Mouse (Mus musculus): ENCODE data around the gene Fxyd1. TPM values are rescaled to one million over a fixed set of nuclear protein-coding genes. Genes with fewer than 3 reads are reported as not detected.

Gene Fxyd1
- total and polyA plus RNA-seq, 3 experiments = 839 to 1,851 (median 985) TPM

DNA sequence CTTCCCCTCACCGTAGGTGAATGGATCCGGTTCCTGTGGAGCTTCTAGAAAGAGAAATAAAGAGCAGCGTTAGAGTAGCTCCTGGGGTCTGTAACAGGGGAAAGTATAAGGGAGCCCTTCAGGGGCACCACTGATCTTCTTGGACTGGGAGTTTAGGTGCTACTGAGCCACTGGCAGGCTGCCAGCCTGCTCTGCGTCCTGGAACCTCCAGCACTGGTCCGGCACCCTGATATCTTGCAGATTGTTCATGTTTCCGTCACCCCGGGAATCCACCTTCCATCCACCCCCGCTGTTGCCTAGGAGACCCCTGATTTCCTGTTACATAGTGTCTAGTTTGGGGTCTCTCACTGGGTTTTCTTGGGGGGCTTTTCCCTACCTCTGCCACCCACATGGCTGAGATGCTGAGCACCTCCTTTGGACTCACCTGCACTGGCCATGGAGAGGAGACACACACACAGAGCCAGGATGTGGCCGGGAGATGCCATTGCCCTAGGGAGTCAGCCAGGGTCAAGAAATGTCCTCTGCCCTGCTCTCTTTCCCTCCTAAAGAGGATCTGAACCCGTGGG, 3.0 kb downstream of the Fxyd1 start:
- peak overlapping the region; percentile 76 for H3K9ac ChIP-seq (ENCODE audit: low read depth, low read length)
- peak overlapping the region; percentile 62 for H3K4me3 ChIP-seq
- H3K27ac ChIP-seq = peak overlapping the region; percentile 93
- WGBS = 16% methylated on average over 10 of the region's 10 CpGs
- intact Hi-C loops (cut with DNase I) = loop anchor here (5.0 kb wide), 1 partner anchor 82 kb away; the partner anchor contains the start of genes Fam187b and Lsr
- TF ChIP-seq EP300 (IDR thresholded peaks at IDR 0.05; ENCODE audit: insufficient read depth, low read depth, low read length) = no peak
- no peak for TF ChIP-seq CTCF (IDR thresholded peaks at IDR 0.05)
- TF ChIP-seq POLR2A (IDR thresholded peaks at IDR 0.05; ENCODE audit: insufficient read depth, low read depth, low read length) = no peak
- H3K4me1 ChIP-seq (ENCODE audit: control insufficient read depth, insufficient read depth, low read length) = peaks cover 5% of the 10 kb centered on the region
- peak; percentile 51 to 55 for DNase-seq
- H3K27me3 ChIP-seq (ENCODE audit: control insufficient read depth, insufficient read depth, low read length) = no peaks in the 10 kb centered on the region; the same call in 1 of the 2 replicates
- H3K36me3 ChIP-seq (ENCODE audit: control insufficient read depth, insufficient read depth, low read length) = no peaks in the 10 kb centered on the region
- H3K79me2 ChIP-seq (replicated peaks; ENCODE audit: control insufficient read depth, insufficient read depth, low read length) = no peaks in the 10 kb centered on the region

DNA sequence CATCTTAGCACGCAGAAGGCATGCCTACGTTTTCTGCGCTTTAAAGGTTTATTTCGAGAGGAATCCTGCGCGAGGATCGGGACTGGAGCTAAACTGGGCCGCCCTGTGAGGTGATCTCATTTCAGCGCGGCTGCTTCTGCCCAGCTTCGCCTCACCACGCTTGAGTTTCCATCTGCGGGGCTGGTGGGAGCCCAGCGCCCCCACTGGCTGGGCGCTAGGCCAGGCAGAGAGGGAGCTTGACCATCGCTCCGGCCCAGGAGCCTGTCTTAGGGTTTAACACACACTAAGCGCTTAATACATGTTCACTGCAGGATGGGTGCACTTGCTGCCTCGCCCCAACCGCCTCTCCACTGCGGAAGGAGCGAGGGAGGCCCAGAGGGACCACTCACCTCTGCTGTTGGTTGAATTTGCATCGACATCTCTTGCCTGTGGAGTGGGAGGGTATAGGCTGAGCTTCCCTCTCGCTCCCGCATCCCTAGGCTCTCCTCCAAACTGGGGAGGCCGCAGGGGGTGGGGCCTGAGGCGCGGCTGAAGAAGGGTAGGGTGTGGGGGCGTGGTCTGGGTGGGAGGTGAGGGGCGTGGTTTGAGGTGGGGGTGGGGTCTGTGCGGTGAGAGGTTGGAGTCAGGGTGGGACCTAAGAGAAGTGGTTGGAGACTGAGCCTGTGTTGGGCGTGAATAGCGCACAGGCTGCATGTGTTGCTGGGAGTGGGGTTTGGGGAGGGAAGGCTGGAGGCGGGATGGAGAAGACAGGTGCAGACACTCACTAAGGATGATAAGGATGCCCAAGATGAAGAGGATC, 4.2 kb downstream of the Fxyd1 start:
- Histone ChIP-seq H3K79me2 (replicated peaks; ENCODE audit: control insufficient read depth, insufficient read depth, low read length) (no peaks in the 10 kb centered on the region), H3K4me3 (peak overlapping the region; percentile 62), H3K36me3 (ENCODE audit: control insufficient read depth, insufficient read depth, low read length) (no peaks in the 10 kb centered on the region), H3K27me3 (ENCODE audit: control insufficient read depth, insufficient read depth, low read length) (no peaks in the 10 kb centered on the region; the same call in 1 of the 2 replicates), H3K4me1 (ENCODE audit: control insufficient read depth, insufficient read depth, low read length) (peaks cover 5% of the 10 kb centered on the region), H3K9ac (ENCODE audit: low read depth, low read length) (peak overlapping the region; percentile 76), H3K27ac (no peak overlapping the region; the same call in 1 of the 2 replicates)
- TF ChIP-seq EP300 (IDR thresholded peaks at IDR 0.05; ENCODE audit: insufficient read depth, low read depth, low read length) = no peak
- TF ChIP-seq CTCF (IDR thresholded peaks at IDR 0.05) = peak; percentile 19; the same call in 1 of the 2 replicates
- peak; percentile 47; the same call in 1 of the 2 replicates for TF ChIP-seq POLR2A (IDR thresholded peaks at IDR 0.05; ENCODE audit: insufficient read depth, low read depth, low read length)
- peak; percentile 48 to 52 for DNase-seq
- intact Hi-C loops (cut with DNase I) = loop anchor here (5.0 kb wide), 1 partner anchor 81 kb away; the partner anchor contains the start of genes Fam187b and Lsr
- 16% methylated on average over 34 of the region's 34 CpGs for WGBS

DNA sequence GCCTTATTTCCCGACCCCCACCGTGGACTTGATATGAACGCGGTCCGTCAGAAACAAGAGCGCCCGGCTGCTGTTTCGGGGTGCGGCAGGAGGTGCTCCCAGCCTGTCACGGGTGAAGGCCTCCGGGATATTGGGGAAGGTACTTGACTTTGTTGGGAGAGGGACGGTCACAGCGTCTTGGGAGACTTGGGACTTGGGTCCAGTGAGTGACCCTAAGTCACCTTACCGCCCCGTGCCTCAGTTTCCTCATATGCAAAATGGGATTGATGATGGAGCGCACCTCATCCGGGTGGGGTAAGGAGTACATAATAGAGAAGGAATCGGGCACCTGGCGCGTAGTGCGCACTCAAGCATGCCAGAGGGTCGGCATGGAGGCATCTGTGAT, 4.8 kb downstream of the Fxyd1 start:
- H3K9ac ChIP-seq (ENCODE audit: low read depth, low read length) = no peak overlapping the region
- no peaks in the 10 kb centered on the region for H3K79me2 ChIP-seq (replicated peaks; ENCODE audit: control insufficient read depth, insufficient read depth, low read length)
- no peaks in the 10 kb centered on the region for H3K36me3 ChIP-seq (ENCODE audit: control insufficient read depth, insufficient read depth, low read length)
- intact Hi-C loops (cut with DNase I) = loop anchor here (5.0 kb wide), 1 partner anchor 80 kb away; the partner anchor contains the start of genes Fam187b and Lsr
- H3K4me1 ChIP-seq (ENCODE audit: control insufficient read depth, insufficient read depth, low read length) = peaks cover 5% of the 10 kb centered on the region
- peak overlapping the region; percentile 31; the same call in 1 of the 2 replicates for H3K4me3 ChIP-seq
- no peak overlapping the region for H3K27ac ChIP-seq
- no peak for DNase-seq
- H3K27me3 ChIP-seq (ENCODE audit: control insufficient read depth, insufficient read depth, low read length) = no peaks in the 10 kb centered on the region; the same call in 1 of the 2 replicates
- WGBS = 29% methylated on average over 22 of the region's 22 CpGs
- TF ChIP-seq CTCF (IDR thresholded peaks at IDR 0.05) = no peak
- TF ChIP-seq EP300 (IDR thresholded peaks at IDR 0.05; ENCODE audit: insufficient read depth, low read depth, low read length) = no peak
- TF ChIP-seq POLR2A (IDR thresholded peaks at IDR 0.05; ENCODE audit: insufficient read depth, low read depth, low read length) = no peak

DNA sequence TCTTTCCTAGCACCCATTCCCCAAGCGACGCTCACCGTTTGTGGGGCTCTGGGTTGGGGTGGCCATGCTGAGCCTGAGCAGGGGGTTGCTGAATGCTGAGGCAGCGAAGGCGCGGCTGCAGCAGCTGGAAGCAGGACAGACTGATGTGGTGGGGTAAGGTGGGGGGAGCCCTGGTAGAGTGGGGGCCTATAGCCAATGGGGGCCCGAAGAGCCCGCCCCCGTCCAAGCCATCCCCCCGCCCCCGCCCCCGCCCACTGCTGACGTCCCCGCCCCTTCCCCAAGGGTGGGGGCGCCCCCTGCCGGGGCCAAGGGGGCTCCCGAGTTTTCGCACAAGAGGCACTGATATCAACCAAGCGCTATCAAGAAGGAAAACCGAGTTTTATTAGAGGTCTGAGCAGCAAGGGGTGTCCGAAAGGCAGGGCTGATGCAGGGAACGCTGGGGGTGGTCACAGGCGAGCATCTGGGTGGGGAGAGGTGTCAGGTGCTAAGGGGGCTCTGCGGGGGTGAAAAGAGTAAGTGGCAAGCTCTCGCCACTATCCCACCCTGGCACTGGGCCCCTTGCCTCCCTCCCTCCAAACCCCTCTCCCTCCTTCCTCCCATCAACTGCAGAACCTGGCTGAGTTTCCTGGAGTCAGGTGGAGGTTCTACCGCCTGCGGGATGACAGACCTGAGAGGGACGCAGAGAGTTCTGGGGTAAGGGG, 5.5 kb downstream of the Fxyd1 start, which contains the start of gene Fxyd7:
Fxyd7 (minus strand) TSS at position 147 of the 701 bp plus-strand sequence.
- Histone ChIP-seq H3K4me1 (ENCODE audit: control insufficient read depth, insufficient read depth, low read length) (peaks cover 5% of the 10 kb centered on the region), H3K4me3 (no peak within 1 kb of the TSS), H3K27ac (no peak within 1 kb of the TSS), H3K36me3 (ENCODE audit: control insufficient read depth, insufficient read depth, low read length) (no peaks in the 10 kb centered on the region), H3K27me3 (ENCODE audit: control insufficient read depth, insufficient read depth, low read length) (no peaks in the 10 kb centered on the region; the same call in 1 of the 2 replicates), H3K79me2 (replicated peaks; ENCODE audit: control insufficient read depth, insufficient read depth, low read length) (no peaks in the 10 kb centered on the region), H3K9ac (ENCODE audit: low read depth, low read length) (no peak within 1 kb of the TSS)
- intact Hi-C loops (cut with DNase I) = loop anchor here (5.0 kb wide), 1 partner anchor 79 kb away; the partner anchor contains the start of genes Fam187b and Lsr
- 22% methylated on average over 26 of the region's 28 CpGs for WGBS
- no peak for DNase-seq
- peak; percentile 14 for TF ChIP-seq CTCF (IDR thresholded peaks at IDR 0.05)
- no peak for TF ChIP-seq EP300 (IDR thresholded peaks at IDR 0.05; ENCODE audit: insufficient read depth, low read depth, low read length)

- Histone ChIP-seq H3K27ac (no peak overlapping the region), H3K4me3 (no peak overlapping the region), H3K27me3 (ENCODE audit: control insufficient read depth, insufficient read depth, low read length) (no peaks in the 10 kb centered on the region; the same call in 1 of the 2 replicates), H3K79me2 (replicated peaks; ENCODE audit: control insufficient read depth, insufficient read depth, low read length) (no peaks in the 10 kb centered on the region), H3K9ac (ENCODE audit: low read depth, low read length) (no peak overlapping the region), H3K4me1 (ENCODE audit: control insufficient read depth, insufficient read depth, low read length) (peaks cover 4% of the 10 kb centered on the region), H3K36me3 (ENCODE audit: control insufficient read depth, insufficient read depth, low read length) (no peaks in the 10 kb centered on the region)
- intact Hi-C loops (cut with DNase I) = loop anchor here (5.0 kb wide), 1 partner anchor 79 kb away; the partner anchor contains the start of genes Fam187b and Lsr
- TF ChIP-seq EP300 (IDR thresholded peaks at IDR 0.05; ENCODE audit: insufficient read depth, low read depth, low read length) (no peak), CTCF (IDR thresholded peaks at IDR 0.05) (no peak), POLR2A (IDR thresholded peaks at IDR 0.05; ENCODE audit: insufficient read depth, low read depth, low read length) (no peak)
- 22% methylated on average over 9 of the region's 9 CpGs for WGBS
- no peak for DNase-seq
Measured at GRCm38 (mm10) chr7:31050921-31051320, 6.1 kb downstream of the Fxyd1 start.
